Mouse (Mus musculus) layer of hippocampus, adult 8-10 months (tissue): ENCODE data around the gene C1qa. TPM values are rescaled to one million over a fixed set of nuclear protein-coding genes. Genes with fewer than 3 reads are reported as not detected.

Source experiments
- DNase-seq, 2 experiments: peaks; one replicate each; pipeline ENCODE4 v3.0.0; 2022; ENCODE audit warnings: low spot score in 2 of 2
- total RNA-seq, 4 experiments: library from RNA; stranded (reverse); gene quantifications; 2 replicates each; pipeline ENCODE4 v1.2.4; 2022

C1qa gene
- total RNA-seq: 100 to 1,000 TPM in 2 of 4 experiments, 10 to 100 TPM in 2; 45.5 to 340 (median 144) TPM

DNA sequence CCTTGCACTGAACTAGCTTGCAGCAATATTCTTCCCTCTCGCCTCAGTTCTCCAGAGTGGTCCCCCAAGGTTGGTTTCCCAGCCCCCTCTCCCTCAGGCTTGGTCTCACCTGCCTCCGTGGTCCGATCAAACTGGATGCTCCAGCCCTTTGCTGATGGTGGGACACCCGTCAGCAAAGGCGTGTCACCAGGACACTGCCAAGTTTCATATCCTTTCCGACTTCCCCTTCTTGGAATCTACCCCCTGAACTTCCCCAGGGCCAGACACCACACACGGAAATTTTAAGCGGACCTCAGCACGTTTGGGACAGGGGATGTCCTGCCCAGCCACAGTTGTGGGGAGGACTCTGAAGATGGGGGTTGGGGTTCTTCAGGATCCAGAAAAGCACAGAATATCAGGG lies at the start of gene C1qa:
TSS of gene C1qa (minus strand) at position 167 of the 400 bp plus-strand sequence.
- no peak for DNase-seq

DNA sequence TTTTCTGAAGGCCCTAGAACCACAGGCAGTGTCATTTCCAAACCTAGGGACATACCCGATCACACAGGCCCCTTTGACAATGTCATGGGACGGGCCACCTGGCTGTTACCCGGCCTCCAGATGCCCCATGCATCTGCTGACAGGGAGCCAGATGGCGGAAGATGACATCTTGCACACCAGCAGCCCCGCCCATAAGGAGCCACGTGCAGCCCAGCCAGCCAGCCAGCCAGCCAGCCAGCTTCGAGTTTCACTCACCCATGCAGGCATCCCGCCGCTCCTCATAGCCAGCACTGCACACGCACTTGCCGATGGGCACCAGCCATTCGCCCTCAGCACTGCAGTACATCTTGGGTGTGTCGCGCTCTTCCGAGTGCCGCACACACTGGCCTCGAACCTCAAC lies 46.8 kb upstream of the C1qa start:
- no peak for DNase-seq

GRCm38 (mm10) chr4:136944558-136945350 lies 46.2 kb upstream of the C1qa start:
- DNase-seq: no peak

GRCm38 (mm10) chr4:136943175-136943574 lies 44.6 kb upstream of the C1qa start:
- DNase-seq: no peak

GRCm38 (mm10) chr4:136942761-136943160 lies 44.2 kb upstream of the C1qa start:
- no peak for DNase-seq

GRCm38 (mm10) chr4:136937935-136938334 lies 39.3 kb upstream of the C1qa start:
- DNase-seq: no peak

- DNase-seq: no peak
These were observed 38.7 kb upstream of the C1qa start for GRCm38 (mm10) chr4:136937344-136937743.

DNA sequence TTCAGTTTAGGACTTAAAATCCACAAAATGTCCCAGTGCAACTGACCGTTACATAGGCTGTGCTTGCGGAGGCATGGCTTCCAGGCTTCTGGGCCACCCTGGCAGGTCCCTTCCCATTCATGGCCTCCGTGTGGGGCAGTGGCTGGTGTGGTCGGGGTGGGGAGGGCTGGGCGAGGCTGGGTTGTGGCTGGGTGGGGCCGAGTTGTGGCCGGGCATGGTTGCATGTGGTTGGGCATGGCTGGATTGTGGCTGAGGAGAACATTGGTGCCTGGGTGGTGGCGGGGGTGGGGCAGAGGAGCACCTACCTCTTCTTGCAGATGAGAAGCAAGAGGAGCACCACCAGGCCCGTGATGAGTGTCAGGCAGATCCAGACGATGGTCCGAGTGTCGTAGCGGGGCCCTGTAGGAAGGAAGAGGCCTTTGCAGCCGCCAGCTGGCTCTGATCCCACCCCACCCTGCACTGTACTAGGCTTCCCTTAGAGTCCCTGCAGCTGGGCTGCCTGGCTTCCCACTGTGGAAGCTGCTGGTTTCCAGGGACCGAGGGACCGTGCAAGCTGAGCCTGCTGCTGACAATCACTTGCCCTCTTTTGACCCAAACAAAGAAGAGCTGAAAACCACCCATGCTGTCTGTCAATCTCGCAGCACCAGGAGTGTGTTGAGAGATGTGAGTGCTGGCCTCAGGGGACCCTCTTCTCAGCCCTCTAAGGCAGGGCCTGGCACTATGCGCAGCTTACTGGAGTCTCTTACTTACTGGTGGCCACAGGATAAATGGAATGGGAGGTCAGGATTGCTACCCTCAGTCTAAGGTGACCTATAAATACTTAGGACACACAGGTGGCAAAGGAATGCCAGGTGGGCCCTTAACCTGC lies 36.4 kb upstream of the C1qa start:
- DNase-seq: no peak

- DNase-seq: no peak
These were observed 31.9 kb upstream of the C1qa start for GRCm38 (mm10) chr4:136930474-136930873.

DNA sequence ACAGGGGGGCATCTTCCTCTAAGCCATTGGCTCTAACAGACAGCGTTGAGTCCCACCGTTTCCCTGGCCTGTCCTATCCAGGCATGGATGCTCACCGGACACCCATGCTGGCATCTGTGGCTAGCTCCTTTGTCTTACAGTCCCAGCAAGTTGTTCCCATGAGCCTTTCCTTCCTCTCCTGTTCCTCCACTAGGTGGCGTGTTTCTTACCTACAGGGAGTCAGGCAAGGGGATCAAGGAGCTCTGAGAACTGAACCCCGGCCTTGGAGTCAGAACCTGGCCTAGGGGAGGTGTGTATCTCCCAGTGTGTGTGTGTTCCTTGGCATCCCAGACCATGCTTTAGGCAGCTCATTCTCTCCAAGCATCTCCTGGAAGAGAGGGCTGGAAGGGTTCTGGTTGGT lies 30.3 kb upstream of the C1qa start:
- DNase-seq: no peak

DNA sequence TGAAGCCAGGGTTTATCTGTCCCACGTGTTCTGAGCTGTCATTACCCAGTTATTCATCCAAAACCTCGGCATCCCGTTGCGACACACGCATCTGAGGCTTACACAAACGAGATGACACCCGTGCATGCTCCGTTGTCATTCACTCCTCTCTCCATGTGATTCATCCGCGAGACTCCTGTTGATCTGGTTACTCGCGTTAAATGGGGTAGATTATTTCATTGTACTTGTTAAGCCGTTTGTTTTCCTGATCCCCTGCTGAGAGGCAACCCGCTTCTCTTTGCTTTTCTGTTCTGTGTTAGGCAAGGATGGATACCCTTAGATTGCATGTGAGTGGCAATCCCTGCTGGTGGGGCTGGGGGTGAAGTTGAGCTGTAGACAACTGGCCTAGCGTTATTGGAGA lies 27.2 kb upstream of the C1qa start:
- peak in 1 of 2 experiments; percentile 11 for DNase-seq

- DNase-seq: peak in 1 of 2 experiments; percentile 23
These were observed 25.9 kb upstream of the C1qa start for GRCm38 (mm10) chr4:136924529-136924928.

DNA sequence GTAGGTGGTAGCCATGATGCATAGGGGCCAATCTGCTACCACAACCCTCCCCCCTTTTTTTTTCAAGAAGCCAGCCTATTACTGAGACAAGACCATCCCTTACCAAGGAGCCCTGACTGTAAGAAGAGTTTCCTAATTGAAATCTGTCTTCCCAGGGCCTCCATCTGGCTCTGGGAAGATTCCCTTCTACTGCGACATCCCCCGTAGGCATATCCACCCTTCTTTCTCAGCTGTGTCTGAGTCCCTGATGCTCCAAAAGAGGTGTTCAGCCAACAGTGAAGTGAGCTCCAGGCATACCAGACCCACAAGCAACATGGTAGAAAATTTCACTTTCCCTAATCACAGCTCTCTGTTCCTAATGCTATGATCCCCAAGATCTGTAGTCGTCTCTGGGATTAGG lies 20.9 kb upstream of the C1qa start:
- peak; percentile 35 for DNase-seq

DNA sequence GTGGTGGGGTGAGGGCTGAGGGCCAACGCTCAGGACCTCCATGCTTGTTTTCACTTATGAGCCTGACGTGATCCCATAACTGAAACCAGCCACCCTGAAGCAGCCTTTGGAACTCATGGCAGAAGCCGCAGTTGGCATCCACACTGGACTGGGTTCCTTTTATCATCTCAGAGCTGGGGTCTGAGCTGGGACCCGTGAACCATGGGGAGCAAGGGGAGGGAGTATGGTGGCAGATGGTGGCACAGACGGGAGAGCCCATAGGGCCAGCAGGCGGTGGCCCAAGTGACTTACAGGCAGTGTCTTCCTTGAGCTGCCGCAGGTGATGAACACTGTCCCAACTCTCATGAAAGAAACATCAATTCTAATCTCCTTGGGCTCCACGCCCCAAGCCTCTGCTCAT lies 20.2 kb upstream of the C1qa start:
- DNase-seq: no peak

DNA sequence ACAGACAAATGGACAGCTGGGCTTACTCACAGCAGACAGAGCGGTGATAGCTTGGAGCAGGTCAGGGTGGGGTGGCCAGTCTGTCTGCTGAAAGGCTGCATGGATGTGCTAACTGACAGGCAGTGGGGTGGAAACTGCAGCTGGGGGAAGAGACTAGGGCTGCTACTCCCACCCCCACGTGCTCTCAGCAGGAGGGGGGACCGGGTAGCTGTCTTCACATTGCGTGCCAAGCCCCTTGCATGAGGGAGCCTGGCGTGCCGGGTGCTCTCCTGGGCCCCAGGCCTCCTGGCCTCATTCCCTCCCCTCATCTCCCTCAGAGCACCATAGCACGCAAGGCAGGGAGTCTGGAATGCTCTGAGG lies 18.5 kb upstream of the C1qa start:
- DNase-seq: no peak

- DNase-seq: no peak
These were observed 18.0 kb upstream of the C1qa start for GRCm38 (mm10) chr4:136916359-136917164.

GRCm38 (mm10) chr4:136912841-136913240 lies 14.2 kb upstream of the C1qa start:
- no peak for DNase-seq

DNA sequence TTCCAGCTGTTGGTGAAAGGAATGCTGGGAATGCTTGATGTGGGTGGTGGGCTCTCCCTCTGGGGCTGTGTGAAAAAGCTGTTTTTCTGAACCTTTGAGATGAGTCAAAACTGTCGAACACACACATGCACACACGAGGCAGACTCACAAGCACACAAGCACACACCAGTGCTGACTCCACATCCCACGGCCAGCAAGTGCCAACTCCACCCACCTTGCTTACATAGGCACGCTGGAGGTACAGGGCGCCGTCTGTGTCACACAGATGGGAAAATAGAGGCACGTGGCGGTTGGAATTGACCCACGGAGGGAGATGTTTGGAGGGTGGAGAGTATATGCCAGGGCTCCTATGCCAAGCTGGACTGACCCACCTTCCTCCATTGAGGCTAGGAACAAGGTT lies 13.2 kb upstream of the C1qa start:
- DNase-seq: peak; percentile 37 to 46

- no peak for DNase-seq
These were observed 12.6 kb upstream of the C1qa start for GRCm38 (mm10) chr4:136911211-136911646.

GRCm38 (mm10) chr4:136907809-136908208 lies 9.2 kb upstream of the C1qa start:
- no peak for DNase-seq

DNA sequence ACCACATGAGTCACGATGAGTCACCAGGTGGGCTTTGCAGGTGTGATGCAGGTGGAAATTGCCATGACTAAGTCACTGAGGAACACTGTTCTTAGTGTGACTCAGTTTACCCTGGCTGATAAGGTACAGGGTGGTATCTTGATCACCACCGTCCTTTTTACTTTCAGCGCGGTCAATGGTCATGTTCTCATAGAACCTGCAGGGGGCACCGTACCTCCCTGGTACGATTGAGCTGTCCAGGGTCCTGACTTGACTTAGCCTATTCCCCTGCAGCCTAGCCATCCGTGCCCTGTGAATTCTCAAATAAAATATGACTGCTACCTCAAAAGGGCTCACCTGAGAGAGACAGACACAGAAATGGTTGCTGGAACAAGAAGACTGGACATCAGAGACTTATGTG lies 8.4 kb upstream of the C1qa start:
- DNase-seq: no peak
